Mouse (Mus musculus) brain, adult 2 months (tissue): ENCODE results near the gene Ngb.

Experiments used
- DNase-seq: peaks from one replicate; pipeline ENCODE4 v3.0.0; 2011; ENCODE audit warnings: low read depth, low spot score

Gene Ngb

DNA sequence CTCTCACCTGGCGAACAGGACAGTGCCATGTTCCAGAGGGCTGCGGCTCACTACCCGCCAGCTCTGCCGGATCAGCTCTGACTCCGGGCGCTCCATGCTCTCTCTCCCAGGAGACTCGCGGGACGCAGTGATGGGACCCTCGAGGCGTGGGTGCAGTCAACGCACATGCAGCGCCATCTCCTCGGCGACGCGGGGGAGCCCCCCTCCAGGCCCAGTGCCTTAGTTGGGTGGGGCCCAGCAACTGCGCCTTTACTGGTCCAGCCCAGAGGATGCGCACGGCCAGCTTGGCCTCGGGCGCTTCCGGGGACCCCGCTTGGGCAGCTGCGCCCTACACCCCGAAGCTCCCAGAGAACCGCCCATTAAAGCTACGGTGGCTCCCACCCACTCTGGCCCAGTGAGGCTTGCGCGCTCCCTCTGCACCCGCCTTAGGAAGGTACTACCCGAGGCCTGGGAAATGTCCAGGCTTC lies at the start of gene Ngb:
Gene Ngb (minus strand): TSS at position 375 of the 467 bp plus-strand sequence.
- no peak for DNase-seq

DNA sequence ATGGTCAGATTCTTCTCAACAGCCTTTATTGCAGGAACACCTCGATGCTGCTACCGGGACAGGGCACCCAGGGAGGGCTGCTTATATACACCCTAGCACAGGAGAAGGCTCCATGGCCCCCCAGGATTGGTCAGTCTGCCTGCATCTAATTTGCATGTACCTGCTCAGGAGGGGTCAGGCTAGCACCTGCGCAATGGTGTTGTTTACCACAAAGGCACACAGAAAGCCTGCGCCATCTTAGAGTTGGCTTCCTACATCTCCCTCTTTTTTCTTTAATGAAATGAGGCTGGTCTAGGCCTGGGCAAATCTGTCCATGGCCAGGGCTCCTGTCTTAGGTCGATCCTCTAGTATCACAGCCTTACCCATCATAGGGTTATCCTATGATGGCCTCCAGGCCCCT lies 47.1 kb upstream of the Ngb start:
- DNase-seq = no peak

DNA sequence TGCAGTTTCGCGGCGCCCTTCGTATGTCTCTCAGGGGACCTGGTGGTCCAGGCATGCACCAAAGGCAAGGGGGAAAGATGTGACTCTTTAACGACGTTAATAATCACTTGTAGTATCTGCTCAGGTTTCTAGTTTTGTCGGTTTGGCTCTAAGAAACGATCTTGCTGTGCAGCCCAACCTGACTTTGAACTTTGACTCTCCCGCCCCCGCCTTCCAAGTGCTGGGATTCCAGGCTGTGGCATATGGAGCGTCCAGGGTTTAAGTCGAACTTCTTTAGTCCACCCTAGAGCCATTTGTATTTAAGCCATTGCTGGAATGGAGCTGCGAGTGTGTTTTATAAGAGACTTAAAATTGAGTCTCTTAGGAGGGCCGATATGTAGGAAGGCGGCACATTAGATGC lies 45.8 kb upstream of the Ngb start:
- DNase-seq = peak; percentile 18

DNA sequence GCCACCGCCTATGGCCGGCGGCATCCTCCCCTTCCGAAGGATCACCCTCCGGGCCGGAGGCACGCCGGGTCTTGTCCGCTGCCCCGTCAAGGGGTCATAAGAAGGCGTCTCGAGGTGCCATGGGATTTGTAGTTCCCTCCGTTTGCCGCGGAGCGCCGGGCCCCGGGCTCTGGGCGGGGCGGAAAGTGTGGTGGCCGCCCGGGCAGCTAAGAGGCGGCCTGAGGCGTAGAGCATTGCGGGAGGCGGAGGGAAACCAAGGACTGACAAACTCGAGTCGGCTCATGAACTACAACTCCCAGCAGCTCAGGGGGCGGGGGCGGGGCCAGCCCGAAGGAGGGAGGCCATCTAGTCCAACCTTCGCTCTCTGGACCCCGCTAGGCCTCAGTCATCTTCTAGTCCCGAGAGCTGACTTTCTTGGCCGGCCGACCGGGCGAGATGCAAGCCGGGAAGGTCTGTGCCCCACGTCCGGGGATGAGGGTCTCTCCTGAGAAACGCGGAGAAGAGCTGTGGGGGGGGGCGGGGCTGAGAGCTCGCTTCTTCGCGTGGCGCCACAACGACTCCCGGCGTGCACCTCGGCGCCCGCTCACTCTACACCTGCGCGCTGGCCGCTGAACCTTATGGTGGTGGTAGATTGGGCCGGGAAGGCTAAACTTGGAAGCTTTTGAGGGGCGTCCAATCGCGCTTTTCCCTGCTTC lies 45.2 kb upstream of the Ngb start, which contains the start of gene Pomt2:
Gene Pomt2 (minus strand): TSS at position 574 of the 695 bp plus-strand sequence.
- DNase-seq = peak; percentile 99

DNA sequence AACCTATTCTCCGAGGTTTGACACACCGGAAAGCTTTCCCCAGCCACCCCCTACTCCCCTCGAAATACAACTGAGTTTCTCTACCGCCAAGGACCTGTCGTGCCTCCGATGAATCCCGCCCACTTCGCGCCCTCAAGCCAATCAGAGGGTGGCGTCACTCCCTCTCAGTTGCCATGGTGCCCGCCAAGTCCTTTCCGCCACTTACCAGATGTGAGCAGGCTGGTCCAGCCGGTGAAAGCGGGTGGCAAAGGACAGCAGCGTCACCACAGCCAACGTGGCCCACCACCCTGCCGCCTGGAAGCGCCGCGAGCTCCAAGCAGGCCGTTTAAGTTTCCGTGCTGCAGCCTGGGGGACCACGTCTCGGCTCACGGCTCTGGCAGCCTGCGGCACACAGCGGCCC lies 44.6 kb upstream of the Ngb start, which contains the start of gene Gstz1:
Gene Gstz1 (plus strand): TSS at position 200 of the 400 bp plus-strand sequence.
- DNase-seq = peak; percentile 95

DNA sequence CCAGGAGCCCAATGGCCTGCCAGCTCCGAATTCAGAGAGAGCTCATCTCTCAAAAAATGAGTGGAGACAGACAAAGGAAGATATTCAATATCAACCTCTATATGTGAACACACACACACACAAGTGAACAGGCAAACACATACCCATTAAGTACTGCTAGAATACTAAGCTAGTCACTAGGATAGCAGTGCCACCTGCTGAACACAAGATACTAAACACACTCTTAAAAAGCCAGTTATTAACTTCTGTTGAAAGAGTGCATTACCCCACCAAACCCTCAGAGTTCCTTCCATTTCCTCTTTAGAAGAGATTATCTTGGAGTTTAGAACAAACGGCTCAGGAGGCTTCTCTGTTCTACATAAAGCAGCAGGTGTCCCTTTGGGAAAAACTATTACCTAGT lies 39.8 kb upstream of the Ngb start:
- DNase-seq = no peak

DNA sequence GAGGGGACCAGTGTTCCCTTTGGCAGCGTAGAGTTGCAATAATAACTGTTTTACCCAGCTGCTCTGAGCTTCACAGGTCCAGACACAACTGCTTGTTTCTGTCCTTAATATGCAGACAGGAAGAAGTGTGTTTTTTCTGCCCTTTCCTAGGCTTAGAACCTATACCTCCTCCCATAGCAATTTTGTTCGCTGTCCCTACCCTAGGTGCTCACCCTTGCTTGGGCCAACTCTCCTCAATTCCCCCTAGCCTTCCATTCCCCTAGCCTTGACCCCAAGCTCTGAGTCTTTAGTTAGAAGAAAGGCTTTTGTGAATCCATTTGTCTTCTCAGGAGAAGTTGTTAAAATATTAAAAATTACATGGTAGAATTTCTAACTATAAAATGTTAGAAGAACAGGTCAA lies 36.4 kb upstream of the Ngb start:
- DNase-seq = no peak

DNA sequence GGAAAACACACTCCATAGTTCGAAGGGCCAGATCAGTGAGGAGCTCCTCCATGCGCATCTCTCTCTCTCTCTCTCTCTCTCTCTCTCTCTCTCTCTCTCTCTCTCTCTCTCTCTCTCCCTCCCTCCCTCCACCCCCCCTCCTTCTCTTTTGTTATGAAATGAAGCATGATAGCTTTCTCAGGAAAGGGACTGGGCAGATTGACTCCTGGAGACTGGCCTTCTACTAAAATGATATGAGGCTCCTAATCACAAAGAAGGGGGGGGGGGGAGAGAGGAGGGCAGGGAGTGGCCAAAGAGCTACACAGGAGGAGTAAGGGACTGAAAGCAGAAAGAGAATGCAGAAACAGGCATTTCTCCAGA lies 36.0 kb upstream of the Ngb start:
- no peak for DNase-seq

DNA sequence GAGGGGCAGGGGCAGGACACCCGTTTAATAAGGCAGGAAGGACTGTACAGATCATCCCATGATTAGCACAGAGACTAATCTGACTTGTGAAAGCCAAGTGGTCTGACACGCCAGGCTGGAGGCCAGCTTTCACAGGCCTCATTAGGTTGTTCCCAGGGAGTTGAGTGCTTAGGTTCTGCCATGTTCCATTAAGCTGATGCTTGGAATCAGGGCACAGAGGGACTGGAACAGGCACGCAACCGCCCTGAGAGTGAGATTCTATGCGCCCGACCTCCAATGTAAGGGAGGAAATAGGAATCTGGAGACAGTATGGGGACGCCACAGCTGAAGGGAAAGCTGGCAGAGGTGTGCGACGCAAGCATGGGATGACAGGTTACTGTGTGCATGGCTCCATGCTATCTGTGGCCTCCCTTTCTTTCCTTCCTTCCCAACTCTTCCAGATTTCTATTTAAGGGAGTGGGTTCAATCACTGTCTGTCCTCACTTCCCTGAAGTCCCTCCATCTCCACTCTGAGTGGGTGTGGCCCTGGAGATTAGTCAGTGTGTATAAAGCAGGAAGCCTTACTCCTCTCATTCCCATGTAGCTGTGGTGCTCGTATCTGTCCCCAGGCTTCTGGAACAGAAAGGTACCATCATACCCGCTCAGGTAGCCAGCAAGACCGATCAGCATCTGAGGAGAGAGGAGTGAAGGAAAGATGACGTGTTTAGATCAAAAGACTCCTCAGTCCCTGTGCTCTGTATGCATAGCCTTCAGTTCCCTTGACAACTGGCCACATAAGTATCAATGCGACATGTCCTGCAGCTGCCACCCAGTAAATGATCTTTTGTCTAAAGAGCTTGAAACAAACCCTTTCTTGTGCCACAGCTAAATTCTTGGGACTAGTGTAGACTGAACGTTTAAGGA lies 35.4 kb upstream of the Ngb start:
- DNase-seq = peak; percentile 35

DNA sequence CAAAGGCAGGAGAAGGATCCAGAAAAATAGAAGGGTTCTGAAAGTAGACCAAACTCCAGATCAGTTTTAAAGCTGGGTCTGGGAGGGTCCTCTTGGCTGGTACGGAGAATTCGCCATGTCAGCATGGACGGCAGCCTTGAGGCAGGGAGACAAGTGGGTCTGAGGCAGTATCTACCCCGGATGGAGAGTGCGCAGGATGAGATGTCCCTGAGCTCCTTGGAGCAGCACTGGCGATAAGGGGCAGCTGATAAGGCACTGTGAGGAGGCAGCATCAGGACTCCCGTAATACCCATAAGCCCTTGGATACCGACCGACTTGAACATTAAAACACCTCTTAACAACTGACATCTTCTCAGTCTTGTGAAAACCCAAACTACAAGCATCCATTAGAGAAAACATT lies 30.4 kb upstream of the Ngb start:
- no peak for DNase-seq

DNA sequence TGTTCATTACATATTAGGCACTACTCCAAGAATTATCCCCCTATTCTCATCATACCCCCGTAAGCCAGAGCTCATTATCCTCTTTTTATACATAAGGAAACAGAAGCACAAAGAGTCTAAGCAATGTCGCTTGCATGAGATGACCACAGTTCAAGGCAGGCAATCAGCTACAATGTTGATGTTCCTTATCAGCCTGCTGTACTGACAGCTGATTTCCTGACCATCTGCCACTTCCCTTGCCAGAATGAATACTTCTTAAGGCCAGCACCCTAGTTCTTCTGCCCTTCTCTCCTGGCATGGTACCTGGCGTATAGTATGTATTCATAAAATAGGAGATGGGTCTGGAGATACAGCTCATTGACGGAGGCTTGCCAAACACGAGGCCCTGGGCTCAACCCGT lies 29.9 kb upstream of the Ngb start:
- DNase-seq = no peak

DNA sequence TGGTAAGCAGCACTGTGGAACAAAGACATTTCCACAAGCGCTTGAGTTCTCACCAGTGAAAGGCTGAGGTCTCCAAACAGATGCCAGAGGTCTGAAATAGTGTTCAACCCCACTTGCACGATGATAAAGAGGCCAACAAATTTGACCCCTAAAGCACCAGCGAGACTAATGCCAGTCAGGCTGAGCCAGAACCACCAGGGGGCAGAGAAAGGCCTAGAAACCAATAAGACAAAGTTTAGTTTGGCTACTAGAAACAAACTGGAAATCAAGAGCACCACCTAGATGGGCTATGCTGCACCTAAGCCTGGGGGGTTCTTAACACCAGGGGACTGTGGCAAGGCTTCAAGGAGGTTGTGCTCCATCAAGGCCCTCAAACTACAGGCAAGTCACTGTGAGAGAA lies 29.3 kb upstream of the Ngb start:
- DNase-seq = peak; percentile 22

DNA sequence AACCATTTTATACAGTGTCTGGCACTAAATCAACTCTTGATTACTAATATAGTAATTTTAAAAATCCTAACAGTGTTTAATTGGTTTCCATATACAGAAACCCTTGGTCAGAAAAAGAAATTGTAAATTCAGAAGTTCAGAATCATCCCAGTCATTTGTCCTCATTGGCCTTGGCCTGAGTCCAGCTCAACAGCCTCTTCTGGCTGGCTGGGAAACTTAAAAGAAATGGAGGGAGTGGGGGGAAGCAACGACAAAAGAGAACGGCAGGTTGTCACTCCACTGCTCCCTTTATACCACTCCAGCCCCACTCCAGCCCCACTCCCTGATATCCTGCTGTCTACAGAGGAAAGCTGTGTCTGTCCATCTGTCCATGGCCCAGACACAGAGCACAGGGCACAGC lies 28.8 kb upstream of the Ngb start:
- DNase-seq = no peak

DNA sequence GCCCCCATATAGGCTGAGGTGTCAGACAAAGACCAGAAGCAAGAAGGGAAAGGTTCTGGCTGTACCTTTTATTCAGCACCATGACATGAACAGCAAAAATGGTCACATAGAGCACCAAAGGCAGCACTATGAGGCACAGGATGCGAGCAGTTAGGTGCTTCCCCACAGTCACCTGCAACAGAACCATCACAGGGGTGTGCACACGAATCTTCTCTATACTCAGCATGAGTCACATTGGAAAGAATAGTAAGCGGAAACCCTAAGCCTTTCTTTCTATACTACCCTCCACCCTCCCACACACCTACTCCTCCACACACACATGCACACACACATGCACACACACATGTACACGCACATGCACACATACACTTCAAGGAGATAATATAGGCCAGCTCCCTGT lies 27.9 kb upstream of the Ngb start:
- no peak for DNase-seq

DNA sequence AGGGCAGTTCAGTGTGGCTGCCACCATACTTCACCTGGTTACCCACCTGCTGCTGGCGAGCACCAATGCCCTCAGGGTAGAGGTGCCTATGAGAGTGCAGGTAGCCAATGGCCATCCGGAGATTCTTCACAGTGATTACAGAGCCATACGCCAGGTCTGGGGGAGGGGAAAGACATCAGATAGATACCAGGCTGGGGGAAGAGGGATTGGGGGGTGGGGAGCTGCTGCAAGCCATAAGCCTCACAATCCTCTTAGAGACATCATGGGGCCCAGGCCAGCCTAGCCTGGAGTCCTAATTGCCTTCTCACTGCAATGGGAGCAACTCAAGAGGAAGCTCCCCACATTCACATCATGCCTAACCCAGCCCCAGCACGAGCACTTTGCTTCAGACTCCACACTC lies 24.9 kb upstream of the Ngb start:
- no peak for DNase-seq

DNA sequence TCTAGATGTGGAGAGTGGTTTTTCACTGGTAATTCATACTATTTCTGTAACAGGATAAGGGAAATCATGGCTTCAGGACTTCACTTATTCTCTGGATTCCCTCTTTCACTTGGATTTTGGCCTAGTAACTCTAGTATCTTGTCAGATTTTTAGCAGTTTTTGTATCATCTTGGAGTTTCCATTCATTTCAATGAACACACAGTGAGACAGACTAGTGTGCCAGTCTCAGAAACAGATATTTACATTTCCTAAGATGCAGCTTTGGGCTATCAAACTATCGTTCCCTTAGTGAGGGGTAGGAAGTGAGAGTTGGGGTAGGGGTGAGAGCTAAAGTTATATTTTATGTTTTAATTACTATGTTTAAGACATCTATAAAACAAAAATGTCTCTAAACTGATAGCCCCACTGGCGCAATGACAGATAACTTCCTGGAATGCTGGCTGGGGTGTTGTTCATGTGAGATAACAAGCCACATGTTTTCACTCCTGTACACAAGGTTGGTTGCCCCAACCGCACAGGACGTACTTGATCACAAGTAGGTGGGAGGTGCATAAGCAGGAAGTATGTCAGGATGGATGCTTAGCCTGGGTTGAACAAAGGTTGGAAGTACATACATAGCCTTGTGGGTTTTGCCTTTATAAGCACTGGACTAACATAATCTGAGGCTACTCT lies 19.7 kb upstream of the Ngb start:
- no peak for DNase-seq

DNA sequence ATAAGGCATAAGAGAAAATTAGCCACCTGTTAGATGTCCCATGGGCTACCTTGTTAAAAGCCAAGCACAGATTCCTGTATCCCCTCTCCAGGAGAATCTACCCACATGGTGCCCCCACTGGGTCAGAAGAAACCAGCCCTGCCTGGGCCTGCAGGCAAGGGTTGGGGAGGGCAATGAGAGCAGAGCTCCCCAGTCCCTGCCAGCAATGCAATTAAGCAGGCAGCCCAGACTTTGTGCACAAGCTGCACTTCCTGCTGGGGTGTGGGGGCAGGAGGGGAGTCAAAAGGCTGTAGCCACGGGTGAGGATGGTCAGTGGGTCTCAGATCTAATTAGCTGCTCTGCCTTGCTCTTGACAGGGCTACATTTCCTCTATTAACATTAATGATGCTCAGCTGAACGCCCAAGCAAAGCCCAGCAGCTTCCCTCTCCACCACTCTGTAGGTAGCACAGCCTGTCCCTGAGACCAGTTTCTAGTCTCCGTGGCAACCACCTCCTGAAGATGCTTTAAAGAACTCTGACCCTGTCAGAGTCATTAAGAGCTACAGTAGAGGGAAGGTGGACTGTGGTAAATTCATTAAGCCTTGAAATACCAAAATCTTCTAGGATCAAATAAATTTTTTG lies 5.1 kb upstream of the Ngb start:
- DNase-seq = peak; percentile 16

DNA sequence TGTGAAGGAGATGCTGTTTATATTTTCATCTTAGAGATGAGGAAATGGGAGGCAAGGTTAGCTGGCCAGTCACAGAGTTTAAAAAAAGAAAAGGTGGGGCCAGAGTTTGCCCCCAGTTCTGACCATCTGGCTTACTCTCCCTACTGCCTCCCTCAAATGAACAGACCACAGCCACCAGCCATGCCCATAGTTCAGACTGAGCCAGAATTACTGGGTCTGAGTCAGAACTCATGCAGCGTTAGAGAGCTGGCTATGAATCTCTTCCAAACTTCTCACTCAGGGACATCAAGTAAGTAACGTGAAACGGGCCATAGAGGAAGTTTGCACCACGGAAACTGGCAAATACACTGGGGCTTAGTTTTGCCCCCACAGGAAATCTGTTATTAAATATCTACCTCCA lies 2.5 kb upstream of the Ngb start:
- DNase-seq = peak; percentile 51

DNA sequence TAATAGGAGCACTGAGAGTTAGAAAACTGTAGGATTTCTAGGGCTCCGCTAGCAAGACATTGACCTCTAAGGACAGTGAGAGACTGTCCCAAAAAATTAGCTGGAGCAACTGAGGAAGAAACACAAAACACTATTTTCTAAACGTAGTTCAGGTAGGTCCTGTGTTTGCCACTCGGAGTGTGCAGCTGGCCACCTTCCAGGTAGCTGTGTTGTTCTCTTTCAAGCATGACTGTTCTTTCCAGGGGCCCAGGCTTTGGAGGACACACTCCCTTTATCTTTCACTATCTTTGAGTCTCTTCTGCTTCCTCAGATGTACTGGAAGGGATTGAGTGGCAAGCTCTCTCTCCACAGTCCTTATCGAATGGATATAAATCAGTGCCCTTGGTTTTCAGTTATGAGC lies 1.1 kb upstream of the Ngb start:
- no peak for DNase-seq

DNA sequence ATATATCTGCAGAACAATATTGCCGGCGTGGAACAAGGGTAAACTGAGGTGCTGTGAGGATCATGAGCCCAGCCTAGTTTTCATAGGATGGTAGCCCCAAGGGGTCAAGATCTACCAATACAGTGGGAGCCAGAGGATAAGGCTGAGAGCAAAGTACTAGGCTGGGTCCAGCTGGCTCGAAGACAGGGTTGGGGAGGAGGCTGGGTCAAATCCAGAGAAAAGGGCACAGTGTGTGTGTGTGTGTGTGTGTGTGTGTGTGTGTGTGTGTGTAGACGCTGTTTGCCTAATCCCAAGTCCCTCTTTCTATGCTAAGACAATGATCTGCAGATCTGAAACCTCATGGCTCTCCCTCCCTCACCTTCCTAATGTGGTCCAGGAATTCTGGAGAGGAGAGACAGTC lies 2.0 kb downstream of the Ngb start:
- DNase-seq = no peak

DNA sequence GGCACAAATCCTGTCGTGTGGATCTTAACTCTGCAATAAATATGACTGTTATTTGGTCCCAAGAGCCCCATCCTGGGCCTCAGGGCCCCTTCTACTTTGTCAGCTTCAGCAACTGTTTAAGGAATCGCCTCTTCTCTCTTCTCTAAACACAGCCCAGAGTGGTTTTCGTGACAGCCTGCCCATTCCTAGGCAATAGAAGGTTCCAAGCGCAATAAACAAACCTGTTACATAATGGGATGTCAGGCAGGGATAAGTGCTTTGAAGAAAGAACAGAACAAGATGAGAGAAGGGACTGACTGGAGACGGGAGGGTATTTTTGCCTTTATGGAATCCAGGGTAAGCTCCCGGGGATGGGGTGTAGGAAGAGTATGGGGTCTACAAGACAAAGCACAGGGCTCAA lies 8.7 kb downstream of the Ngb start:
- DNase-seq = peak; percentile 69

DNA sequence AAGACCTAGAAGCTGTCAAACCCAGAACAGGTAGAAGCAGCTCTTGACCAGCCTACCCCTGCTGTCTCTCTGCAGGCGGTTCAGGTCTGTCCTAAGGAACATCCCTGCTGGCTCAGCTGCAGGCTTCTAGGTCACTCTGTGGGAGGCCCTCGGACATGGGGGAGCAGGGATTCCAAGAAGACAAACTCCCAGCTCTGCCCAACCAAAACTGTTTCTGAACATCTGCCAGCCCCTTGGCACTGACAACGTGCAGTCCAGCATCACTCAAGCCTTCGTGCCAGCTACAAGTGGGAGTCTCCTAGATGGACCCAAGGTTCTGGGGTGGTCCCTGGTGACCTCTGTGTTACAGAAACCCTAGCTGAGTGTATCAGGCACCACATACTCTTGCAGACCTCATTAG lies 9.1 kb downstream of the Ngb start:
- peak; percentile 31 for DNase-seq
